Mouse (Mus musculus) embryonic facial prominence, embryonic 14.5 days (tissue): Measurements from ENCODE around the gene Ifna7. TPM values are rescaled to one million over a fixed set of nuclear protein-coding genes. Genes with fewer than 3 reads are reported as not detected.

Experiments
- ATAC-seq: fragments of 200-750 bp; cut with Nextera tagmentation; 2 replicates; pipeline ENCODE4 v1.8.0; 2017; ENCODE audit warnings: low read depth, moderate number of reproducible peaks, moderate TSS enrichment
- DNase-seq: peaks from one replicate; pipeline ENCODE4 v3.0.0-alpha.2; 2015; ENCODE audit warnings: low spot score
- H3K27ac ChIP-seq: fragments of 300-500 bp; sonication (generic); replicated peaks from 2 replicates; pipeline ENCODE4 v1.5.1; 2014; ENCODE audit warnings: low read depth, mild to moderate bottlenecking, low read length, moderate library complexity
- H3K27me3 ChIP-seq: fragments of 300-500 bp; sonication (generic); replicated peaks from 2 replicates; pipeline ENCODE4 v1.6.1; 2014; ENCODE audit warnings: low read length; ENCODE audit not compliant: control insufficient read depth, insufficient read depth
- H3K36me3 ChIP-seq: fragments of 300-500 bp; sonication (generic); 2 replicates; pipeline ENCODE4 v1.6.1; 2014; ENCODE audit warnings: low read length, mixed read lengths; ENCODE audit not compliant: control insufficient read depth, insufficient read depth
- H3K4me1 ChIP-seq: fragments of 300-500 bp; sonication (generic); 2 replicates; pipeline ENCODE4 v1.6.1; 2014; ENCODE audit warnings: antibody characterized with exemption, low read length; ENCODE audit not compliant: control insufficient read depth, insufficient read depth
- H3K4me2 ChIP-seq: fragments of 300-500 bp; sonication (generic); 2 replicates; pipeline ENCODE4 v1.6.1; 2014; ENCODE audit warnings: low read depth, mild to moderate bottlenecking, low read length, moderate library complexity, mixed read lengths
- H3K4me3 ChIP-seq: fragments of 300-500 bp; sonication (generic); 2 replicates; pipeline ENCODE4 v1.5.1; 2014; ENCODE audit warnings: low read depth, mild to moderate bottlenecking, low read length
- H3K9ac ChIP-seq: fragments of 300-500 bp; sonication (generic); 2 replicates; pipeline ENCODE4 v1.6.1; 2014; ENCODE audit warnings: low read depth, mild to moderate bottlenecking, low read length, moderate library complexity, mixed read lengths
- H3K9me3 ChIP-seq: fragments of 300-500 bp; sonication (generic); 2 replicates; pipeline ENCODE4 v1.6.1; 2016; ENCODE audit warnings: low read length; ENCODE audit not compliant: control insufficient read depth
- WGBS: fragments of 180-500 bp; shearing (Covaris S2); extraction: QIAGEN DNeasy Blood & Tissue Kit; methylation state at CpG from one replicate; pipeline ENCODE4 v1.1.7; 2014; 5-methylcytosine and 5-hydroxymethylcytosine counted together
- polyA plus RNA-seq: library from polyadenylated mRNA; unstranded; fragments of >200 nt; fragmentation: Nextera tagmentation; extraction: Ambion mirVana; gene quantifications from 2 replicates; pipeline ENCODE4 v1.2.1, GENCODE M21; 2014

Gene Ifna7
- polyA plus RNA-seq, 1 experiment from 2014 or later: not detected

GRCm38 (mm10) chr4:88851026-88851763 is 35.2 kb downstream of the Ifna7 start:
- Histone ChIP-seq H3K36me3 (no peaks in the 10 kb centered on the region), H3K4me1 (no peaks in the 10 kb centered on the region), H3K4me2 (no peak overlapping the region), H3K27me3 (no peaks in the 10 kb centered on the region), H3K27ac (no peak overlapping the region), H3K4me3 (no peak overlapping the region), H3K9ac (no peak overlapping the region), H3K9me3 (no peaks in the 10 kb centered on the region)
- no peak for ATAC-seq
- DNase-seq: no peak
- WGBS: 60% methylated on average over 4 of the region's 4 CpGs

GRCm38 (mm10) chr4:88859214-88859613 is 43.2 kb downstream of the Ifna7 start:
- no peak overlapping the region for H3K9ac ChIP-seq
- H3K9me3 ChIP-seq: no peaks in the 10 kb centered on the region
- DNase-seq: no peak

GRCm38 (mm10) chr4:88863309-88863708 is 47.3 kb downstream of the Ifna7 start:
- ATAC-seq (no peak), DNase-seq (no peak)
- Histone ChIP-seq H3K27me3 (peaks cover 10% of the 10 kb centered on the region; the same call in 1 of the 2 replicates), H3K9ac (no peak overlapping the region), H3K9me3 (no peaks in the 10 kb centered on the region), H3K4me2 (no peak overlapping the region), H3K4me3 (no peak overlapping the region), H3K36me3 (no peaks in the 10 kb centered on the region), H3K4me1 (0 out of 2 replicates have a peak, but pooled peaks cover 2% of the 10 kb centered on the region), H3K27ac (no peak overlapping the region)
- WGBS: 1% methylated on average over 7 of the region's 7 CpGs

More at GRCm38 (mm10) chr4:88859214-88859613, 43.2 kb downstream of the Ifna7 start:
- H3K4me1 ChIP-seq: no peaks in the 10 kb centered on the region
- H3K4me3 ChIP-seq: no peak overlapping the region
- no peak overlapping the region for H3K27ac ChIP-seq
- H3K4me2 ChIP-seq: no peak overlapping the region
- 0 out of 2 replicates have a peak, but pooled peaks cover 3% of the 10 kb centered on the region for H3K27me3 ChIP-seq
- no peak for ATAC-seq
- H3K36me3 ChIP-seq: no peaks in the 10 kb centered on the region

- H3K36me3 ChIP-seq: no peaks in the 10 kb centered on the region
- no peaks in the 10 kb centered on the region for H3K9me3 ChIP-seq
- DNase-seq (no peak), ATAC-seq (no peak)
- no peak overlapping the region for H3K4me2 ChIP-seq
- H3K27ac ChIP-seq: no peak overlapping the region
- H3K9ac ChIP-seq: no peak overlapping the region
- H3K4me3 ChIP-seq: no peak overlapping the region
- H3K27me3 ChIP-seq: peaks cover 10% of the 10 kb centered on the region; the same call in 1 of the 2 replicates
- WGBS: 61% methylated on average over 9 of the region's 9 CpGs
- H3K4me1 ChIP-seq: 0 out of 2 replicates have a peak, but pooled peaks cover 2% of the 10 kb centered on the region
Measured at GRCm38 (mm10) chr4:88864599-88864998, 48.6 kb downstream of the Ifna7 start.

- H3K27me3 ChIP-seq: peaks cover 10% of the 10 kb centered on the region; the same call in 1 of the 2 replicates
- ATAC-seq (no peak), DNase-seq (no peak)
- 38% methylated on average over 6 of the region's 6 CpGs for WGBS
- no peaks in the 10 kb centered on the region for H3K36me3 ChIP-seq
- no peak overlapping the region for H3K27ac ChIP-seq
- H3K9me3 ChIP-seq: no peaks in the 10 kb centered on the region
- no peak overlapping the region for H3K4me2 ChIP-seq
- H3K9ac ChIP-seq: no peak overlapping the region
- no peak overlapping the region for H3K4me3 ChIP-seq
- 0 out of 2 replicates have a peak, but pooled peaks cover 2% of the 10 kb centered on the region for H3K4me1 ChIP-seq
Measured at GRCm38 (mm10) chr4:88865011-88865569, 49.1 kb downstream of the Ifna7 start.

Other genes starting within 250 kb of the Ifna7 start
- not detected in 2 replicates for gene Ifna14, start 244.4 kb upstream of the Ifna7 start, polyA plus RNA-seq
- gene Ifna9, start 223.8 kb upstream of the Ifna7 start, polyA plus RNA-seq: not detected in 2 replicates
- not detected in 2 replicates for gene Ifna12, start 212.9 kb upstream of the Ifna7 start, polyA plus RNA-seq
- gene C87499, start 181.8 kb upstream of the Ifna7 start, polyA plus RNA-seq: not detected in 2 replicates
- not detected in 2 replicates for gene Ifna13, start 171.8 kb upstream of the Ifna7 start, polyA plus RNA-seq
- gene Ifna16, start 139.3 kb upstream of the Ifna7 start, polyA plus RNA-seq: not detected in 2 replicates
- not detected in 2 replicates for gene Ifna2, start 132.3 kb upstream of the Ifna7 start, polyA plus RNA-seq
- not detected in 2 replicates for gene Ifnab, start 124.9 kb upstream of the Ifna7 start, polyA plus RNA-seq
- 1.2 and 2.0 TPM in 2 replicates for gene Gm26566, start 94.4 kb upstream of the Ifna7 start, polyA plus RNA-seq
- 126 and 129 TPM in 2 replicates for gene Klhl9, start 93.8 kb upstream of the Ifna7 start, polyA plus RNA-seq
- not detected in 2 replicates for gene Gm13271, start 61.4 kb upstream of the Ifna7 start, polyA plus RNA-seq
- gene Gm13283, start 56.1 kb upstream of the Ifna7 start, polyA plus RNA-seq: 0.17 and 0.28 TPM in 2 replicates
- 0.48 TPM in 1 of 2 replicates, not detected in the other for gene Gm13290, start 42.4 kb upstream of the Ifna7 start, polyA plus RNA-seq
- not detected in 2 replicates for gene Gm13289, start 39.3 kb upstream of the Ifna7 start, polyA plus RNA-seq
- not detected in 2 replicates for gene Gm13272, start 36.4 kb upstream of the Ifna7 start, polyA plus RNA-seq
- 0.16 and 0.31 TPM in 2 replicates for gene Ifnz, start 34.1 kb upstream of the Ifna7 start, polyA plus RNA-seq
- gene Gm13276, start 30.5 kb upstream of the Ifna7 start, polyA plus RNA-seq: not detected in 2 replicates
- not detected in 2 replicates for gene Gm13277, start 27.6 kb upstream of the Ifna7 start, polyA plus RNA-seq
- gene Gm13278, start 24.7 kb upstream of the Ifna7 start, polyA plus RNA-seq: not detected in 2 replicates
- not detected in 2 replicates for gene Gm13275, start 21.7 kb upstream of the Ifna7 start, polyA plus RNA-seq
- not detected in 2 replicates for gene Gm13279, start 18.8 kb upstream of the Ifna7 start, polyA plus RNA-seq
- 0.67 and 0.74 TPM in 2 replicates for gene Gm13285, start 16.6 kb upstream of the Ifna7 start, polyA plus RNA-seq
- gene Gm13287, start 13.0 kb upstream of the Ifna7 start, polyA plus RNA-seq: 0.54 TPM in 1 of 2 replicates, not detected in the other
- gene Gm13288, start 10.7 kb upstream of the Ifna7 start, polyA plus RNA-seq: 0.21 TPM in 1 of 2 replicates, not detected in the other
- gene Ifna11, start 3.7 kb downstream of the Ifna7 start, polyA plus RNA-seq: not detected in 2 replicates
- not detected in 2 replicates for gene Ifna6, start 11.2 kb downstream of the Ifna7 start, polyA plus RNA-seq
- not detected in 2 replicates for gene Ifna5, start 19.3 kb downstream of the Ifna7 start, polyA plus RNA-seq
- not detected in 2 replicates for gene Ifna4, start 25.6 kb downstream of the Ifna7 start, polyA plus RNA-seq
- gene Ifna1, start 33.9 kb downstream of the Ifna7 start, polyA plus RNA-seq: not detected in 2 replicates
- gene Ifne, start 64.0 kb downstream of the Ifna7 start, polyA plus RNA-seq: not detected in 2 replicates